Mouse (Mus musculus) limb, embryonic 15.5 days (tissue): ENCODE measurements around the gene Fhl1. TPM values are rescaled to one million over a fixed set of nuclear protein-coding genes. Genes with fewer than 3 reads are reported as not detected.

Experiments used
- ATAC-seq: fragments of 200-750 bp; cut with Nextera tagmentation; 2 replicates; pipeline ENCODE4 v1.8.0; 2017; ENCODE audit warnings: low read depth, moderate TSS enrichment; ENCODE audit not compliant: insufficient number of reproducible peaks, low FRiP score, low TSS enrichment
- H3K27ac ChIP-seq: fragments of 300-500 bp; sonication (generic); 2 replicates; pipeline ENCODE4 v1.5.1; 2015; ENCODE audit warnings: moderate library complexity, mild to moderate bottlenecking, inconsistent platforms
- H3K27me3 ChIP-seq: fragments of 300-500 bp; sonication (generic); 2 replicates; pipeline ENCODE4 v1.6.1; 2015; ENCODE audit warnings: inconsistent platforms
- H3K36me3 ChIP-seq: fragments of 300-500 bp; sonication (generic); 2 replicates; pipeline ENCODE4 v1.6.1; 2015; ENCODE audit warnings: inconsistent platforms
- H3K4me1 ChIP-seq: fragments of 300-500 bp; sonication (generic); 2 replicates; pipeline ENCODE4 v1.6.1; 2015; ENCODE audit warnings: inconsistent platforms
- H3K4me2 ChIP-seq: fragments of 300-500 bp; sonication (generic); 2 replicates; pipeline ENCODE4 v1.6.1; 2015; ENCODE audit warnings: mild to moderate bottlenecking, inconsistent platforms
- H3K4me3 ChIP-seq: fragments of 300-500 bp; sonication (generic); 2 replicates; pipeline ENCODE4 v1.5.1; 2015; ENCODE audit warnings: mild to moderate bottlenecking, inconsistent platforms
- H3K9ac ChIP-seq: fragments of 300-500 bp; sonication (generic); 2 replicates; pipeline ENCODE4 v1.6.1; 2015; ENCODE audit warnings: inconsistent platforms
- H3K9me3 ChIP-seq: fragments of 300-500 bp; sonication (generic); 2 replicates; pipeline ENCODE4 v1.6.1; 2016; ENCODE audit warnings: inconsistent platforms
- WGBS: fragments of 180-500 bp; shearing (Covaris S2); methylation state at CpG from one replicate; pipeline ENCODE4 v1.1.7; 2015; 5-methylcytosine and 5-hydroxymethylcytosine counted together
- polyA plus RNA-seq: library from polyadenylated mRNA; unstranded; fragments of >200 nt; fragmentation: Nextera tagmentation; extraction: Ambion mirVana; gene quantifications from 2 replicates; pipeline ENCODE4 v1.2.1, GENCODE M21; 2015

Gene Fhl1
- polyA plus RNA-seq, 1 experiment from 2014 or later: 143 TPM

GRCm38 (mm10) chrX:56835842-56836241 is 104.3 kb downstream of the Fhl1 start:
- Histone ChIP-seq H3K4me2 (no peak overlapping the region), H3K36me3 (no peaks in the 10 kb centered on the region), H3K9me3 (no peaks in the 10 kb centered on the region), H3K4me1 (no peaks in the 10 kb centered on the region), H3K9ac (no peak overlapping the region), H3K27ac (no peak overlapping the region), H3K27me3 (no peaks in the 10 kb centered on the region), H3K4me3 (no peak overlapping the region)
- no peak for ATAC-seq
- WGBS: 86% methylated on average over 6 of the region's 6 CpGs

- no peak overlapping the region for H3K9ac ChIP-seq
- no peaks in the 10 kb centered on the region for H3K36me3 ChIP-seq
- no peaks in the 10 kb centered on the region for H3K27me3 ChIP-seq
- H3K9me3 ChIP-seq: no peaks in the 10 kb centered on the region
- H3K4me1 ChIP-seq: no peaks in the 10 kb centered on the region
- H3K27ac ChIP-seq: no peak overlapping the region
- H3K4me3 ChIP-seq: no peak overlapping the region
- no peak for ATAC-seq
- no peak overlapping the region for H3K4me2 ChIP-seq
These were observed 107.8 kb downstream of the Fhl1 start for GRCm38 (mm10) chrX:56839369-56839768.

GRCm38 (mm10) chrX:56841255-56841654 is 109.7 kb downstream of the Fhl1 start:
- WGBS: 73% methylated on average over 5 of the region's 5 CpGs
- Histone ChIP-seq H3K27me3 (no peaks in the 10 kb centered on the region), H3K36me3 (no peaks in the 10 kb centered on the region), H3K4me1 (no peaks in the 10 kb centered on the region), H3K27ac (no peak overlapping the region), H3K4me2 (no peak overlapping the region), H3K4me3 (no peak overlapping the region), H3K9me3 (no peaks in the 10 kb centered on the region), H3K9ac (no peak overlapping the region)
- no peak for ATAC-seq

Other genes starting within 250 kb of the Fhl1 start
- not detected in 2 replicates for gene Gm10477, start 207.0 kb upstream of the Fhl1 start, polyA plus RNA-seq
- gene Gm648, start 182.2 kb upstream of the Fhl1 start, polyA plus RNA-seq: not detected in 2 replicates
- 24.3 and 24.5 TPM in 2 replicates for gene Mmgt1, start 133.7 kb upstream of the Fhl1 start, polyA plus RNA-seq
- gene Slc9a6, start 122.0 kb upstream of the Fhl1 start, polyA plus RNA-seq: 12.3 and 16.7 TPM in 2 replicates
- gene Map7d3, start 90.5 kb downstream of the Fhl1 start, polyA plus RNA-seq: 3.3 and 3.7 TPM in 2 replicates
- 0.04 TPM in 1 of 2 replicates, not detected in the other for gene Adgrg4, start 138.4 kb downstream of the Fhl1 start, polyA plus RNA-seq